Mouse (Mus musculus) adrenal gland, postnatal 36 days (tissue): ENCODE data around the gene Rsu1. TPM values are rescaled to one million over a fixed set of nuclear protein-coding genes. Genes with fewer than 3 reads are reported as not detected.

Experiments
- DNase-seq, 2 experiments: peaks; one replicate each; pipeline ENCODE4 v3.0.0; 2021; ENCODE audit warnings: mixed read lengths in 1 of 2
- total RNA-seq, 2 experiments: library from RNA; stranded (reverse); gene quantifications; 2 replicates each; pipeline ENCODE4 v1.2.3; 2021

The Rsu1 gene
- total RNA-seq, 2 experiments from 2014 or later = 72.3 to 73.5 TPM

DNA sequence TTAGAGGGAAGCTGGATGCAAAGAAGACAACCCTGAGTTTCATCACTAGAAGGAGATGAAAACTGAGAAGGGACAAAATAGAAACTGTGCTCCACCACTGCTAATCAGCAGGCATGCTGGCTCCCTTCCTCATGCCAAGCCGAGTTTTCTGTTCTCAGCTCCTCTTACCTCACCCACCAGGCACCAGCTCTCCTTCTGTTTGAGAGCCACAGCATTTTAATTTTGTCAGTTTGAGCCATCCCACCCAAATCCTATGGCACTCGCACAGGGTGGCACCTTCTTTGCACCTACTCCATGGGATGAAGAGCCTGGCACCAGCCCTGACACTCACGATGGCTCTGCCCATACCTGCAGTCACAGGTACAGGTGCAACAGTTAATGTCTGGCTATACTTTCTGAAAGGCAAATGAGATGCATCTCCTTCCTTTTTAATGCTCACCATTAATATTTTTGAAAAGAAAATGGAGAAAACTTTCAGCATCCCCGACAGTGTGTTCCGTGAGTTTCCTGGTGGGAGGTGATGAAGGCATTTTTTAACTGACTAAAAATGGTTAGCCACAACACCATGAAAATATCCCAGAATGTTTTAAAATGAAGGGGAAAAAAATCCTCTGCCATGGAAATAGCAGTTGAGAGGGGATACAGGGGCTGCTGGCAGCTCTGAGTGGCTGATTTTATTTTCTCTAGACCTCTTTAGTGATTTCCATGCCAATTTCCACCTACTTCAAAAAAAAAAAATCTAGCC, 210.6 kb downstream of the Rsu1 start:
- DNase-seq = no peak

- no peak for DNase-seq
Observed at GRCm38 (mm10) chr2:13048649-13049048, 222.6 kb downstream of the Rsu1 start.

- DNase-seq = no peak
Observed at GRCm38 (mm10) chr2:13044555-13044954, 226.7 kb downstream of the Rsu1 start.

GRCm38 (mm10) chr2:13039785-13040184, 231.4 kb downstream of the Rsu1 start:
- DNase-seq = no peak

DNA sequence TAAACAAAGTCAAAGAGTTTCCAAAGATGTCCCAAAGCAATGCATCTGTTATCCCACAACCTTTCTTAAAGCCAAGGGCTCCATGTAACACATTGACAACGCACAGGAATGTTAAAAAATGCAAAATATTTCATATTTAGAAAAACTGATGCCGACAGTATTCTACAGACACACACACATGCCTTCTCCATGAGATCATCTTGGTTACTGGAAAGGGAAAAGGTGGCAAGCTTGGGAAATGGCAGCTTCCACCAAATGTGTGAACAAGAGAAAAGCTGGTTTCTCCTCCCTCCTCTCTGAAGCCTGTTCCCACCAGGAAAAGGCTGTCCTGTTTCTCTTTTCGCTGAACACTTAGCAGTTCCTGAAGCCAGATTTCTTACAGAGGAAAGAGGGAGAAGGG, 232.4 kb downstream of the Rsu1 start:
- no peak for DNase-seq

Other genes with a start within 250 kb of the Rsu1 start
- gene Cubn, start 220.4 kb upstream of the Rsu1 start, total RNA-seq = under 1 TPM; 0.26 to 0.33 TPM